Mouse (Mus musculus) embryonic facial prominence, embryonic 13.5 days (tissue): Measurements from ENCODE around the gene Kcng4. TPM values are rescaled to one million over a fixed set of nuclear protein-coding genes. Genes with fewer than 3 reads are reported as not detected.

Experiments
- ATAC-seq: fragments of 200-750 bp; cut with Nextera tagmentation; 2 replicates; pipeline ENCODE4 v1.8.0; 2017; ENCODE audit warnings: low read depth; ENCODE audit not compliant: insufficient number of reproducible peaks, insufficient read depth, low FRiP score, low TSS enrichment
- H3K27ac ChIP-seq: fragments of 300-500 bp; sonication (generic); 2 replicates; pipeline ENCODE4 v1.5.1; 2015; ENCODE audit warnings: moderate library complexity, mild to moderate bottlenecking, inconsistent platforms
- H3K27me3 ChIP-seq: fragments of 300-500 bp; sonication (generic); 2 replicates; pipeline ENCODE4 v1.6.1; 2015; ENCODE audit warnings: mild to moderate bottlenecking, inconsistent platforms
- H3K36me3 ChIP-seq: fragments of 300-500 bp; sonication (generic); 2 replicates; pipeline ENCODE4 v1.6.1; 2015; ENCODE audit warnings: mild to moderate bottlenecking, inconsistent platforms
- H3K4me1 ChIP-seq: fragments of 300-500 bp; sonication (generic); 2 replicates; pipeline ENCODE4 v1.6.1; 2015; ENCODE audit warnings: inconsistent platforms
- H3K4me2 ChIP-seq: fragments of 300-500 bp; sonication (generic); 2 replicates; pipeline ENCODE4 v1.6.1; 2015; ENCODE audit warnings: moderate library complexity, mild to moderate bottlenecking, inconsistent platforms
- H3K4me3 ChIP-seq: fragments of 300-500 bp; sonication (generic); 2 replicates; pipeline ENCODE4 v1.5.1; 2015; ENCODE audit warnings: mild to moderate bottlenecking, inconsistent platforms
- H3K9ac ChIP-seq: fragments of 300-500 bp; sonication (generic); 2 replicates; pipeline ENCODE4 v1.6.1; 2015; ENCODE audit warnings: mild to moderate bottlenecking, inconsistent platforms
- H3K9me3 ChIP-seq: fragments of 300-500 bp; sonication (generic); 2 replicates; pipeline ENCODE4 v1.6.1; 2016; ENCODE audit warnings: inconsistent platforms
- WGBS: fragments of 180-500 bp; shearing (Covaris S2); methylation state at CpG from one replicate; pipeline ENCODE4 v1.1.7; 2015; ENCODE audit warnings: mixed read lengths; 5-methylcytosine and 5-hydroxymethylcytosine counted together
- polyA plus RNA-seq: library from polyadenylated mRNA; unstranded; fragments of >200 nt; fragmentation: Nextera tagmentation; extraction: Ambion mirVana; gene quantifications from 2 replicates; pipeline ENCODE4 v1.2.1, GENCODE M21; 2015

Gene Kcng4
- polyA plus RNA-seq, 1 experiment from 2014 or later, result 0.18 TPM

GRCm38 (mm10) chr8:119623744-119624143 lies 11.7 kb downstream of the Kcng4 start:
- H3K4me3 ChIP-seq, result no peak overlapping the region
- H3K36me3 ChIP-seq, result no peaks in the 10 kb centered on the region
- no peaks in the 10 kb centered on the region; the same call in 1 of the 2 replicates for H3K27me3 ChIP-seq
- no peak for ATAC-seq
- no peak overlapping the region for H3K4me2 ChIP-seq
- peaks cover 9% of the 10 kb centered on the region for H3K4me1 ChIP-seq
- no peaks in the 10 kb centered on the region for H3K9me3 ChIP-seq
- WGBS, result 76% methylated on average over 1 of the region's 1 CpGs
- no peak overlapping the region for H3K9ac ChIP-seq
- H3K27ac ChIP-seq, result no peak overlapping the region

DNA sequence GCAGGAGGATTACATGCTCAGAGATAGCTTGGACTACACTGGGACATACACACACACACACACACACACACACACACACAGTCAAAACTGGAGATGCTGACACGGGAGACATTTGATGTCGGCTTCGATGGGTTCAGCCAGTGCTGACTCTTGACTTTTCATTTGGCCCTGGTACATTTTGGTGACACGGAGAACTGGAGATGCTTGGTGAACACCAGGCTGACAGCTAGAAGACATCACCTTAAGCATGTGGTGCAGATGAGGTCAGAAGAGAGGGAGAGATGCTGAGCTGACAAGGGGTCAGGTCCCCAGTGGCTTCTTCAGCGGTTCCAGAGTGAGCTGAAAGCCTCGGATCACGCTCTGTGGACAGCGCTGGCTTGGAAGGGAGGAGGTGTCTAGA lies 12.4 kb downstream of the Kcng4 start:
- 81% methylated on average over 8 of the region's 8 CpGs for WGBS
- no peaks in the 10 kb centered on the region for H3K9me3 ChIP-seq
- no peak overlapping the region for H3K9ac ChIP-seq
- H3K27ac ChIP-seq, result no peak overlapping the region
- H3K4me2 ChIP-seq, result no peak overlapping the region
- no peaks in the 10 kb centered on the region; the same call in 1 of the 2 replicates for H3K27me3 ChIP-seq
- H3K36me3 ChIP-seq, result no peaks in the 10 kb centered on the region
- H3K4me3 ChIP-seq, result no peak overlapping the region
- H3K4me1 ChIP-seq, result peaks cover 8% of the 10 kb centered on the region
- ATAC-seq, result no peak

DNA sequence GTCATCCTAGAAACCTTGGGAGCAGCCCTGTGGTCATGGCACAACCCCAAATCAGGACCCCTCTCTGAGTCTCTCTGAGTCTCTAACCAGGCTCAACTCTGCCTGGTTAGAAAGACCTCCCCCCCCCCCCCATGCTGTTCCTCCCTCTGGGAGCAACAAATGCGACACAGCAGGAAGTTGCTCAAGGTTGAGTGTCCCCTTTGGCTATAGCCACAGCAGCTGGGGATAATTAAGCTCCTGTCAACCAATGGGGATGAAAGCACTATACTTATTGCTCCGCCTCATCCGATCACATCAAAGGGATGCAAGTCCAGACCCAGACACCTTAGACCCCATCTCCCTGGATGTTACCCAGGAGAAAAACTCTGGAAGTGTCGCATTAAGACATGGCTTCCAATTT lies 12.9 kb downstream of the Kcng4 start:
- WGBS, result 28% methylated on average over 4 of the region's 4 CpGs
- ATAC-seq, result no peak

GRCm38 (mm10) chr8:119620848-119621465 lies 14.5 kb downstream of the Kcng4 start:
- no peak overlapping the region for H3K27ac ChIP-seq
- 86% methylated on average over 14 of the region's 14 CpGs for WGBS

More for the DNA sequence above, 12.9 kb downstream of the Kcng4 start:
- Histone ChIP-seq H3K4me2 (no peak overlapping the region), H3K27ac (no peak overlapping the region), H3K4me3 (no peak overlapping the region), H3K4me1 (peaks cover 3% of the 10 kb centered on the region; the same call in 1 of the 2 replicates), H3K36me3 (no peaks in the 10 kb centered on the region), H3K9ac (no peak overlapping the region), H3K9me3 (no peaks in the 10 kb centered on the region), H3K27me3 (no peaks in the 10 kb centered on the region; the same call in 1 of the 2 replicates)

GRCm38 (mm10) chr8:119620116-119620840 lies 15.2 kb downstream of the Kcng4 start:
- Histone ChIP-seq H3K27me3 (peaks cover 4% of the 10 kb centered on the region; the same call in 1 of the 2 replicates), H3K36me3 (no peaks in the 10 kb centered on the region), H3K27ac (no peak overlapping the region), H3K4me3 (no peak overlapping the region), H3K4me2 (no peak overlapping the region), H3K9me3 (no peaks in the 10 kb centered on the region), H3K4me1 (no peaks in the 10 kb centered on the region), H3K9ac (no peak overlapping the region)
- WGBS, result 74% methylated on average over 6 of the region's 6 CpGs
- ATAC-seq, result no peak

More at GRCm38 (mm10) chr8:119620848-119621465, 14.5 kb downstream of the Kcng4 start:
- Histone ChIP-seq H3K4me2 (no peak overlapping the region), H3K4me3 (no peak overlapping the region), H3K4me1 (no peaks in the 10 kb centered on the region), H3K9me3 (no peaks in the 10 kb centered on the region), H3K36me3 (no peaks in the 10 kb centered on the region), H3K9ac (no peak overlapping the region), H3K27me3 (no peaks in the 10 kb centered on the region; the same call in 1 of the 2 replicates)
- no peak for ATAC-seq

DNA sequence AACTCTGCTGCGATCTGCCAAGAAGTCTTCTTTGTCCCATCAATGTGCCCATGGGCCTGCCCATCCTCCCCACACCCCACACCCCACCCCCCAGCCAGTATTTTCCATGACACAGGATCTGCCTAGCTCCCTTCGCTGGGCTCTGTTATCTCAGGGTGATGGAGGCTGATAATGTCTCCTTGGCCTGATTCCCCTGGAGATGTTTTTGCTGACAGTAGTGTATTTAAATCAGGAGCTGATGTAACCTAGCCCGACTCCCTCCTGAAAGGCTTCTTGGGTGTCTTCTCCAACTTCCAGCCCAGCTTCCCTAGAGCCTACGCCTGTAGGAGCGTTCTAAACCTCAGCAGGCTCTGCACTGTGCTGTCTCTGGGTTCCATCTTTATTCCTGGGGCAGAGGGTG lies 16.6 kb downstream of the Kcng4 start:
- no peaks in the 10 kb centered on the region for H3K9me3 ChIP-seq
- no peaks in the 10 kb centered on the region for H3K4me1 ChIP-seq
- no peak overlapping the region for H3K27ac ChIP-seq
- H3K4me2 ChIP-seq, result no peak overlapping the region
- H3K9ac ChIP-seq, result no peak overlapping the region
- 67% methylated on average over 5 of the region's 5 CpGs for WGBS
- H3K36me3 ChIP-seq, result no peaks in the 10 kb centered on the region
- 0 out of 2 replicates have a peak, but pooled peaks cover 5% of the 10 kb centered on the region for H3K27me3 ChIP-seq
- no peak for ATAC-seq
- no peak overlapping the region for H3K4me3 ChIP-seq

DNA sequence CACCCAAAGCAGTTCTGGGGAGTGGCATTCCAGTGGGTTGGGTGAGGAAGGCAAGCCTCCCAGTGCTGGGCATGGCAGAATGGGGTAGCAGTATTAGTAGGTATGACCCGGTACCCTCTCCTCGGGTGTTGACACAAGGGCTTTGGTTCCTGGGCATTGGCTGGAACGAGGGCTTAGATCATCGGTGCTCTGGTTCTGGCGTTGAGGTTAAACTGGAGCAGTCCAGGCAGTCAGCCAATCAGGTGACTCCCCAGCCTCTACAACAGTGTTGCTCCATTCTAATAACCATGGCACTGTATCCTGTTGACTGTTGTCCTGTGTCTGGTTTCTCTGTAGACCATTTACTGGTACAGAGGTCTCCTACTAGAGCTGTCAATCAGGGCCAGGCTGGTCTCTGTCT lies 17.9 kb downstream of the Kcng4 start:
- Histone ChIP-seq H3K4me1 (no peaks in the 10 kb centered on the region), H3K27me3 (0 out of 2 replicates have a peak, but pooled peaks cover 5% of the 10 kb centered on the region), H3K36me3 (no peaks in the 10 kb centered on the region), H3K4me2 (no peak overlapping the region), H3K9me3 (no peaks in the 10 kb centered on the region), H3K4me3 (no peak overlapping the region), H3K27ac (no peak overlapping the region), H3K9ac (no peak overlapping the region)
- ATAC-seq, result no peak
- 91% methylated on average over 5 of the region's 5 CpGs for WGBS

DNA sequence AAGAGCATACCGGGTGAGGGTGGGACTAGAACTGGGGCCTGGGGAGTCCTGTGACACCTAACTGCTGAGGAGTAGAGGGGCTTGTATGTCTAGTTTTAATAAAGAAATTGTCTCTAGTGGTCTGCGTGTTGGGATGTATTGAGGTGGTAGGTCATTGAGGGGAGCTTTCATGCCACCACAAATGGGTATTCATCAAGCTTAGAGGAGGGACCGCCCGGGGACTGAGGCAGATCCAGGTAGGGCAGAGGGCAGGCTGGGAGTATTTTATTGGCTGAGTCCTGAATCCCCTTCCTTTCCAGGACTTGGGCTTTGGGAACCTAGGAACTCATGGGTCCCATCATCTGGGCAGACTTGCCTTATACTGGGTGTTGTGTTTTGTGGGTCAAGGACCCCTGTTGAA lies 18.7 kb downstream of the Kcng4 start:
- no peak for ATAC-seq
- WGBS, result 88% methylated on average over 4 of the region's 4 CpGs
- no peak overlapping the region for H3K4me2 ChIP-seq
- H3K27ac ChIP-seq, result no peak overlapping the region
- H3K4me3 ChIP-seq, result no peak overlapping the region
- H3K4me1 ChIP-seq, result no peaks in the 10 kb centered on the region
- H3K36me3 ChIP-seq, result no peaks in the 10 kb centered on the region
- H3K9me3 ChIP-seq, result no peaks in the 10 kb centered on the region
- H3K27me3 ChIP-seq, result 0 out of 2 replicates have a peak, but pooled peaks cover 5% of the 10 kb centered on the region
- no peak overlapping the region for H3K9ac ChIP-seq

DNA sequence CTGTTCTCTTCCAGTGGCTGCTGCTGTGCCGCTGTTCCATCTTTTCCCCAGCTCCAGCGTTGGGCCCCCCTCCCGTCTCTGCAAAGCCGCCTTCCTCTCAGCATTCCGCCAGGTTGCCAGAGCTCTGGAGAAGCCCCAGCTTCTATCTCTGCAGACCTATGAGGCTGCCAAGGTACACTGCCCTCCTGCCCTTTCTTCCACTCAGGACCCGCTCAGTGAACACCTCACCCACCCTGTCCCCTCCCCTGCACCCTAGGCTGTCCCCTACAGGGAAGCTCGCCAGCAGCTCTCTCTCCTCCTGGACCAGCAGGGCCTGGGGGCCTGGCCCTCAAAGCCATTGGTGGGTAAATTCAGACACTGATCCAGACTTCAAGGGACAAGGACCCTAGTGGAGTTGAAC lies 19.1 kb downstream of the Kcng4 start:
- H3K9ac ChIP-seq, result no peak overlapping the region
- no peaks in the 10 kb centered on the region for H3K4me1 ChIP-seq
- 59% methylated on average over 7 of the region's 7 CpGs for WGBS
- H3K4me3 ChIP-seq, result no peak overlapping the region
- no peak overlapping the region for H3K4me2 ChIP-seq
- no peaks in the 10 kb centered on the region for H3K36me3 ChIP-seq
- H3K27ac ChIP-seq, result no peak overlapping the region
- no peaks in the 10 kb centered on the region for H3K9me3 ChIP-seq
- ATAC-seq, result no peak
- 0 out of 2 replicates have a peak, but pooled peaks cover 5% of the 10 kb centered on the region for H3K27me3 ChIP-seq

GRCm38 (mm10) chr8:119615096-119615495 lies 20.4 kb downstream of the Kcng4 start:
- WGBS, result 67% methylated on average over 14 of the region's 14 CpGs
- Histone ChIP-seq H3K4me3 (no peak overlapping the region), H3K9ac (no peak overlapping the region), H3K36me3 (no peaks in the 10 kb centered on the region), H3K4me2 (no peak overlapping the region), H3K27me3 (0 out of 2 replicates have a peak, but pooled peaks cover 5% of the 10 kb centered on the region), H3K4me1 (no peaks in the 10 kb centered on the region), H3K9me3 (no peaks in the 10 kb centered on the region), H3K27ac (no peak overlapping the region)
- ATAC-seq, result no peak

- 0 out of 2 replicates have a peak, but pooled peaks cover 5% of the 10 kb centered on the region for H3K27me3 ChIP-seq
- no peak within 1 kb of the TSS for H3K4me2 ChIP-seq
- no peak within 1 kb of the TSS for H3K4me3 ChIP-seq
- WGBS, result 86% methylated on average over 26 of the region's 26 CpGs
- no peak within 1 kb of the TSS for H3K27ac ChIP-seq
- no peak; the same call in 1 of the 2 replicates for ATAC-seq
- no peak within 1 kb of the TSS for H3K9ac ChIP-seq
- no peaks in the 10 kb centered on the region for H3K4me1 ChIP-seq
- H3K9me3 ChIP-seq, result no peaks in the 10 kb centered on the region
- H3K36me3 ChIP-seq, result no peaks in the 10 kb centered on the region
Observed at GRCm38 (mm10) chr8:119612471-119612870, 23.0 kb downstream of the Kcng4 start, which contains the start of gene Adad2. Gene Adad2 (plus strand): TSS chr8:119612747.

DNA sequence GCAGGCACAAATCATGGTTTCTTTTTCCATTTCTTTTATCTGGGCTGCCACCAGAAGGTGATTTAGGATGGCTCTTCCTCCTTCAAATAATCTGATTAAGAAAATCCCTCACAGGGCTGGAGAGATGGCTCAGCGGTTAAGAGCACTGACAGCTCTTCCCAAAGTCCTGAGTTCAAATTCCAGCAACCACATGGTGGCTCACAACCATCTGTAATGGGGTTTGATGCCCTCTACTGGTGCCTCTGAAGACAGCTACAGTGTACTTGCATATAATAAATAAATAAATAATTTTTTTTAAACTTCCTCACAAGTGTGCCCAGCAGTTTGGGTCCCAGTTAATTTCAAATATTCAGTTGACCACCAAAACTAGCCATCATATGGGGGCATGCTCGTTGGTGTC lies 29.3 kb downstream of the Kcng4 start:
- H3K4me2 ChIP-seq, result no peak overlapping the region
- no peak for ATAC-seq
- H3K4me1 ChIP-seq, result peaks cover 11% of the 10 kb centered on the region
- WGBS, result 84% methylated on average over 2 of the region's 2 CpGs
- no peak overlapping the region for H3K9ac ChIP-seq
- H3K4me3 ChIP-seq, result no peak overlapping the region
- H3K27me3 ChIP-seq, result no peaks in the 10 kb centered on the region
- peaks cover 17% of the 10 kb centered on the region for H3K36me3 ChIP-seq
- no peaks in the 10 kb centered on the region for H3K9me3 ChIP-seq
- no peak overlapping the region for H3K27ac ChIP-seq
